Mouse (Mus musculus) liver, embryonic 14.5 days (tissue): Measurements from ENCODE around the gene Plekhg4.

Source experiments
- CTCF ChIP-seq: IDR thresholded peaks from 2 replicates; pipeline ENCODE4 v1.5.1; 2016; ENCODE audit warnings: antibody characterized with exemption, low read depth, control low read depth
- EP300 ChIP-seq: IDR thresholded peaks from 2 replicates; pipeline ENCODE4 v1.6.1; 2016; ENCODE audit warnings: antibody characterized with exemption, low read depth

- TF ChIP-seq CTCF (no peak), EP300 (no peak)
Observed at GRCm38 (mm10) chr8:105409947-105410346, 36.9 kb downstream of the Plekhg4 start.
